ENCODE assay signal across 9 mouse cellular contexts in genomic region chr10:62320402-62320978, GRCm38 (mm10). TPM values are rescaled to one million over a fixed set of nuclear protein-coding genes. Genes with fewer than 3 reads are reported as not detected.
A peak's percentile ranks its signal among the peaks of the same experiment; 100 is the strongest.
DNase-seq lines count a peak whose midpoint lies in the region; ATAC-seq and TF ChIP-seq lines count a peak whose summit lies in the region.
"Had no signal": no experiment of that assay in that cellular context is flagged by ENCODE, and none has a peak within 500 bp of the region (broad histone marks: within the 10 kb centered on the region; RNA-seq: fewer than 3 reads in every experiment).

No protein-coding gene starts in this region.

- TF ChIP-seq CTCF in kidney, adult 2 months (conservative IDR thresholded peaks at IDR 0.05; ENCODE audit: insufficient read depth, insufficient read length, low read depth, low read length) = no peak
- TF ChIP-seq CTCF in gastrocnemius, adult 2 months (IDR thresholded peaks at IDR 0.05) = no peak
- TF ChIP-seq CTCF in left cerebral cortex, adult 2 months (IDR thresholded peaks at IDR 0.05) = no peak

- ATAC-seq in kidney, embryonic 14.5 days (ENCODE audit: low FRiP score, low TSS enrichment) = no peak
- peak; percentile 95 for ATAC-seq in cerebellum, adult (ENCODE audit: insufficient number of reproducible peaks, low FRiP score, low TSS enrichment)

- H3K36me3 ChIP-seq in kidney, adult 2 months (ENCODE audit: control insufficient read depth, insufficient read depth, low read length) = no peaks in the 10 kb centered on the region
- H3K36me3 ChIP-seq in kidney, embryonic 14.5 days (ENCODE audit: control insufficient read depth, insufficient read depth, low read length) = no peaks in the 10 kb centered on the region

- H3K4me1 ChIP-seq in kidney, adult 2 months (ENCODE audit: control insufficient read depth, insufficient read depth, low read length) = peaks cover 6% of the 10 kb centered on the region
- no peaks in the 10 kb centered on the region for H3K4me1 ChIP-seq in kidney, embryonic 14.5 days (ENCODE audit: control insufficient read depth, insufficient read depth, low read length)

- H3K27ac ChIP-seq in kidney, adult 2 months (ENCODE audit: insufficient read depth, low read depth, low read length) = peak overlapping the region; percentile 20
- H3K27ac ChIP-seq in kidney, embryonic 14.5 days (ENCODE audit: low read depth, low read length) = no peak overlapping the region
- H3K27ac ChIP-seq in gastrocnemius, adult 2 months = no peak overlapping the region
- no peak overlapping the region; the same call in 1 of the 2 replicates for H3K27ac ChIP-seq in left cerebral cortex, adult 2 months

- TF ChIP-seq POLR2A in kidney, adult 2 months (IDR thresholded peaks at IDR 0.05; ENCODE audit: low read depth, low read length) = no peak

- WGBS in kidney, adult 2 months = 66% methylated on average over 9 of the region's 9 CpGs
- 91% methylated on average over 9 of the region's 9 CpGs for WGBS in kidney, embryonic 14.5 days

- no peaks in the 10 kb centered on the region for H3K9me3 ChIP-seq in kidney, embryonic 14.5 days (ENCODE audit: control insufficient read depth, low read length)

- H3K9ac ChIP-seq in kidney, embryonic 14.5 days (ENCODE audit: low read depth, low read length) = no peak overlapping the region
- H3K9ac ChIP-seq: lung, embryonic 14.5 days had no signal

- intact Hi-C loops in gastrocnemius, adult 2 months (cut with DNase I) = no loop called here
- intact Hi-C loops in left cerebral cortex, adult 2 months (cut with DNase I) = no loop called here

- DNase-seq in kidney, adult 2 months = peak; percentile 69
- DNase-seq in Muller cell, postnatal 12 days (ENCODE audit: inconsistent ontology term) = peak; percentile 96
- peak; percentile 45 to 78 for DNase-seq in kidney, postnatal 25 days
- DNase-seq in gastrocnemius, adult 2 months = no peak
- DNase-seq in left cerebral cortex, adult 2 months (ENCODE audit: extremely low spot score in 1 of 2, low spot score in 2 of 2) = no peak
- DNase-seq in ovary, postnatal 10 days (ENCODE audit: low spot score) = no peak
- DNase-seq: lung, embryonic 14.5 days had no signal

- H3K27me3 ChIP-seq in kidney, adult 2 months (replicated peaks; ENCODE audit: control insufficient read depth, insufficient read depth, low read length) = no peaks in the 10 kb centered on the region
- no peaks in the 10 kb centered on the region for H3K27me3 ChIP-seq in kidney, embryonic 14.5 days (ENCODE audit: control insufficient read depth, insufficient read depth, low read length)

- H3K4me2 ChIP-seq in kidney, embryonic 14.5 days (replicated peaks; ENCODE audit: low read depth, low read length) = no peak overlapping the region
- H3K4me2 ChIP-seq: lung, embryonic 14.5 days had no signal

- H3K4me3 ChIP-seq in kidney, adult 2 months (ENCODE audit: insufficient read depth, low read depth, low read length) = no peak overlapping the region
- H3K4me3 ChIP-seq in kidney, embryonic 14.5 days (ENCODE audit: low read length) = no peak overlapping the region
- no peak overlapping the region for H3K4me3 ChIP-seq in gastrocnemius, adult 2 months
- H3K4me3 ChIP-seq in left cerebral cortex, adult 2 months = no peak overlapping the region

RNA-seq across cellular contexts. Expression of gene Hk1, which starts 59.2 kb away (rescaled TPM):
- 60.5 and 60.9 TPM in 2 replicates for polyA plus RNA-seq in kidney, adult 2 months (2012; rRNA removed)
- 14.2 and 31.4 TPM in 2 replicates for polyA plus RNA-seq in kidney, embryonic 14.5 days (2014; fragmentation: Nextera tagmentation; extraction: Ambion mirVana)
- total RNA-seq in gastrocnemius, adult 2 months (2021) = 1 to 10 TPM; 6.2 to 8.7 TPM
- total RNA-seq in left cerebral cortex, adult 2 months (2021) = 100 to 1,000 TPM; 298 to 310 TPM

Comparison
In these comparisons a context has a peak if more than half of its experiments do, and no peak if none do; other contexts are left out.
1. DNase-seq: peak in kidney, adult 2 months (single experiment), Muller cell, postnatal 12 days (single experiment) and kidney, postnatal 25 days (2 of 2); none in gastrocnemius, adult 2 months (single experiment), left cerebral cortex, adult 2 months (0 of 2) and ovary, postnatal 10 days (single experiment).
2. RNA of gene Hk1, which starts 59.2 kb away (total RNA-seq): 298 to 310 TPM in left cerebral cortex, adult 2 months; 6.2 to 8.7 TPM in gastrocnemius, adult 2 months; every median in the first group is over 10 times any median in the second.